Mouse (Mus musculus): ENCODE data around the gene Rps6ka1.

The Rps6ka1 gene

DNA sequence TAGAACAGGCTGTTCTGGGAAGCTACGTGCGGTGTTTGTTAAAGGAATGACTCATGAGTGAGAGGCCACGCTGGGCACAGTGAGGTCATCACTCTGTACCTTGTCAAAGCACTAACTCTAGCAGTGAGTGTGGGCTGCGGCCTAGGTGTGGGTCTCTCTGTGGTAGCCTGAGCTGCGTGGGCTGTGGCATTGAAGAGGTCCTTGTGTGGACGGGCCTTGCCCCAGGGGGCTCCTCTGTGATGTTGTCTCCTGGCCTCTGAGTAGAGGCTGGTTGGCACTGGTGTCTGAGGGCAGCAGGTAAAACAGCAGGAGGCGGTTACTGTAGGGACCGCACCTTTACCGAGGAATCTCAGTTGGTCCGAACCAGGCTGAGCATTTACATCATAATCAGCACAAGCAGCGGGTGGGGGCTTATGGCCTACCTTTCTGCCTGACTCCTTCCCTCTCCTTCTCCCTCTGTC is 9.9 kb upstream of the Rps6ka1 start:
- DNase-seq (ENCODE audit: low read depth, low spot score) = no peak

DNA sequence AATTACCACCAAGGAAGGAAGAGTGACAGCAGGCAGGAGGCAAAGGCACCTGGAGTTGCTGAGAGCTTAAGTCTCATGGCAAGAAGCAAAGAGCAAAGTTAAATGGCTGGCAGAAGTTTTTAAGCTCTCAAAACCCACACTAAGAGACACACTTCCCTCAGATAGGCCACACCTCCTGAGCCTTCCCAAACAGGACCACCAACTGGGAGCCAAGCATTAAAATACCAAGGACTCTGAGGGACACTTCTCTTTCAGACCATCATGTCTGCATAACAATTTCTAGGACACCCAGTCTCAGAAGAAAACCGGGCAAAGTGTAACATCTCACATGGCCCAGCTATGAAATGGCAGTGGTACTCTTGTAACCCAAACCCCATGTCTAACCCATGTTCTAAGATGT is 9.4 kb upstream of the Rps6ka1 start:
- DNase-seq (ENCODE audit: low read depth, low spot score) = no peak

DNA sequence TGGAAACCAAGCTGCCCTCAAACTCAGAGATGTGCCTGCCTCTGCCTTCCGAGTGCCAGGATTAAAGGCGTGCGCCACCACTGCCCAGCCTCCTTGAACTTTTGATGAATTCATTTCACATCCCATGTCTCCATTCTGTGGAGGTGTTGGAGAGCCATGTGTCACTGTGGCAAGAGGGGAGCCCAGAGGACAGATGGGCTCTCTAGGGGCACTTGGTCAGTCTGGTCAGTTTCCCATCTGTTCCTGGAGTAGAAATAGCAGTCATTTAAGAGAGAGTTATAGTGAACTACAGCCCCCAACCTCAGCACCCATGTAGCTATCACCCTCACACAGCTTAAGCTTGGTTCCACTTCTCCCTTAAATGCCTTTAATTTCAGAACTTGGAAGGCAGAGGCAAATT is 8.4 kb upstream of the Rps6ka1 start:
- DNase-seq (ENCODE audit: low read depth, low spot score) = no peak

DNA sequence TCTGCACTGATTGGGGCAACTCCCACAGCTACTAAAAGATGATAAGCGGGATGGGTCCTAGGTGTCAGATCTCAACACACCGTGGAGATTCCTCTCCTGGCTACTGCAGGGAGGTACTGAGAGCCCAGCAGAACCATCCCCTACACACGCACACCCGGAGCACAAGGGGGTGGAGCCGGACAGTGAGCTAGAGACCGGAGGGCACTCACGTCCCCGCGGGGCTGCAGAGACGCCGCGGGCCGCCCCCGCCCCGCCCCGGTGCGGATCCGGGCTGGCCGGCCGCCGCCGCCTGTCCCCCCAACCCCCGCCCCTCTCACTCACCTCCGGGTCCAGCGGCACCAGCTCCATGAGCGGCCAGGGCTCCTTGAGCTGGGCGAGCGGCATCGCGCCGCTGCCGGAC is 348 bp downstream of the Rps6ka1 start:
- no peak for DNase-seq (ENCODE audit: low read depth, low spot score)

DNA sequence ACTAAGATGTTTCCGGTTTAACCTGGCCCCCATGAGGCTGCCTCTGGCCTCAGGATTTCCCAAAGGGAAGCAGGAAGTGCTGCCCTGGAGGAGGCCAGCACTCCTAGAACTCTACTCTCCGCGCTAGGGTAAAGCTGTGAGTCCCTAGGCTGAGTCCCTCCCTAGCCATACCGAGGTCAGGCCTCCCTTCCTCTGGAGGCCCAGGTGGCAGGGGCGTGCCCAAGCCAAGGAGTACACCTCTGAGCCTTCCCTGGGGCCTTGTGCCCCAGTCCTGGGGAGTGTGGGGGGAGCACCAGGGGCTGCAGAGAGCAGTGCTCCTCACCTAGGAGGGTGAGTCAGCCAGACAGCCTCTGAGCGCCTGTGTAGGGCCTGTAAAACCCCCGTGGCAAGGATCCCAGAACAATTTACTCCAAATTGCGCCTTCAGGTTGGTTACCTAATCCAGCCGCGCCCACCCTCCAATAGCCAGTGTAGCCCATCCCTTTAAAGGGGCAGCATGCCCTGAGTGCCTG is 1.6 kb downstream of the Rps6ka1 start:
- no peak for DNase-seq (ENCODE audit: low read depth, low spot score)

DNA sequence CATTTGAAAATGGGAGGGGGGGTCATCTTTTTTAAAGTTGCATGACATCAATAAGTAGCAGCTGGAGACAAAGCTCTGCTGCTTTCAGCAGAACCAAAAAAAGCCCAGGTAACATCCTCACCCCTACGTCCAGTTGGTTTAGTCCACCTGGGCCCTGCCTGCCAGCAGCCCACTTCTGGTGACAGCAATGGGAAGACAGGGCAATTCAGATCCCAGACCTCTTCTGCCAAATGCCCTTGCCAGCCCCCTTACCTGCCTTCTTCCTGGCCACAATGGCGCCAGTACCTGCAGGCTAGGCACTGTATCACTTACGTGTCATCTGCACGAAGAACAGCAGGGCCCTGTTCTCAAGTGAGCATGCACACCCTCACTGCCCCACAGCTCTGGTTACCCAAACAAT is 2.3 kb downstream of the Rps6ka1 start:
- DNase-seq (ENCODE audit: low read depth, low spot score) = no peak

DNA sequence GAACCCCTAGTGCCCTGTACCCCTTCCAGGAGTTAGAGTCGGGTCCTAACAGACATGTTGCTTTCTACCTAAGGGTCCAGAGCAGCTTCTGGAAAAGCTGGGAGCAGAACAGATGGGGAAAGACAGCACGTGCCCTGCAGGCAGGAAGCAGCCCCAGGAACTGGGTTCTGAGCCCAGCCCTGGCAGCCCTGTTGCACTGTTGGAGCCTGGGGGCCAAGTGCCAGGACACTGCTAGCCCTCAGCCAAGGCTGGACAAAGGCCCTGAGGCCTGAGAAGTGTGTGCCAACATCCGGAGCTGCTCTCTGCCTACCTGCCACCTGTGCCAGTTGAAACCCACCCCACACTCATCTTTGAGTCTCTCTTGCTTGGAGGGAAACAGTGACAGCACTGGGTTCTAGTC is 2.7 kb downstream of the Rps6ka1 start:
- DNase-seq (ENCODE audit: low read depth, low spot score) = no peak

DNA sequence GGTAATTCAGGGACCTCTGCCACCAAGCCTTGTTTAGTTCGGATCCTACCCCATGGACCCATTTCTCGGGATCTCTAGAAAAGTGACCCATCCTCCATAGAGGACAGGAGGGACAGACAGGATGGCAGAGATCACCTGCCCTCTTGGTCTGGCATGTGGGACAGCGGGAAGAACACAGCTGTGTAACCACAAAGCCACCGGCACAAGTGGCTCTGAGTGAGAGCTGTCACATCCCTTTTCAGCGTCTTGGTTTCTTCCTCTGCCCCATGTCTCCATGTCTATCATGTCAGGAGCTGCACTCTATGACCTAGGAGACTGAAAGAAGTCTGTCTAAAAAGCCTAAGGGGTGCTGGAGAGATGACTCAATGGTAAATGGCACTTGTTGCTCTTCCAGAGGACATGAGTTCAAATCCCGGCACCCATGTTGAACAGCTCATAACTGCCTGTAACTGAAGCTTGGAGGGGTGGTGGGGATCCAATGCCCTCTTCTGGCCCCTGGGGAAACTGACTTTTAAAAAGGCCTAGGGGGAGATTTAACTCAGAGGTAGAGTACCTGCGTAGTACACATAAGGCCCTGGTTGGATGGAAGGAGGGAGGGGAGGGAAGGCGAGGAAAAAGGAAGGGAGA is 3.4 kb downstream of the Rps6ka1 start:
- no peak for DNase-seq (ENCODE audit: low read depth, low spot score)

DNA sequence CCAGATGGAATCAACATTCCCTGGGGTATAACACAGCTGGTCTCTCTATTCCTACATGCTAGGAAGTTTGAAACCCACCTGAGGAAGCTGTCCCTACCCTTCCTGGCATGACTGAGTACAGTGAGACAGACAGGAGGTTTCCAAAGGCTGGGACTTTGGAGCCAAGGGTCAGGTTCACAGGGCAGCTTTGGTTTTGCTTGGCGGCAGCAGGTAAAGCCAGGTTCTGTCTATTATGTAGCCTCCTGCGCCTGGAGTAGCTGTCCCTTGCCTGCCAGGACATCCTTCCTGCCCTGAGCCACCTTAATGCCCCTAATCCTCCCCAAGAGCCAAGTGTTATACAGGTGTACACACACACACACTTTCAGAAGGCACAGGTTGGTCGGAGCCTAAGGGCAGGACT is 5.7 kb downstream of the Rps6ka1 start:
- no peak for DNase-seq (ENCODE audit: low read depth, low spot score)

DNA sequence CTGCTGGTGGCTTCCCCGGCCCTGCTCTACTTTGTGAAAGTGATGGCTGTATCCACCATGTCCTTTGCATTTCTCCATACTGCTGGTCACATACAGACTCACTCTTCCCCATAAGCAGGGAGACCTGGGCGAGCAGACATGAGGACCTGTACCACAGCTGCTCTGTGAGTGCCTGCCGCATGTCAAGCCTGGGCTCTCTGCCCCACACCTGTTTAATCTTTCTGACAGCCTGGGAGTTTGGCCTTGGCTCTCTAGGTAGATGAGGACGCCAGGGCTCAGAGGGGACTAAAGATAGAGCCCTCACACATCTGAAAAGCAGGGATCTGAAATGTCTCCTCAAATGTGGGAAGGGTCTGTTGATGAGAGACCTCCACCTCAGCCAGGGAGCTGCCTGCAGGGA is 6.2 kb downstream of the Rps6ka1 start:
- no peak for DNase-seq (ENCODE audit: low read depth, low spot score)

DNA sequence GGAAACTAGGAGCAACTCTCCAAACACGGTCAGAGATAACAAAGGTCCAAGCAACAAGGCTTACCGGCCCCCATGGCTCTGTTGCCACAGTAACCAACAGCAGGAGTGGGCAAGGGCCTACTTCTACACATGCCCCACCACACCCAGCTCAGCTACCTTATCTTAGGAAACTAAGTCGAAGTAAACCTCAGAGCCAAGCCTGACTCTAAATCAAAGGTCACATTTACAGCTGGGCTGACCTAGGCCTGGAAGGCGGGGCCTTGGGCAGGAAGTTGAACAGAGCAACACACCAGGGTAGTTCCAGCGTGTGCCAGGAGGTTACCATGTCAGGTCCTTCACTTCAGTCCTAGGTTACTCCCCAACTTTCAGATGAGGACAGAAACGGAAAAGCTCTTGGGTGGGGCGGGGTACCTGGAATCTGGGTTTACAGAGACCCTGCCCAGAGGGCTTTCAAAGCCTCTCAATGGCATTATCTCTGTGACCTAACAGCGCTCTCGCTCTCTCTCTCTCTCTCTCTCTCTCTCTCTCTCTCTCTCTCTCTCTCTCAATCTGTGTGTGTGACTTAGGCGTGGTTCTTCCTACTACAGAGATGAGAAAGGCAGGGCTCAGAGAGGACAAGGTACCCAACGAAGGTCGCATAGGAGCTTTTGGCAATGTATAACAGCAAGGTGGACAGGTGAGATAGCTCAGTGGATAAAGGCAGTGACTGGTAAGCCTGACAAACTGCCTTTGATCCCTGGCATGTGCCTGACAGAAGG is 8.3 kb downstream of the Rps6ka1 start:
- DNase-seq (ENCODE audit: low read depth, low spot score) = no peak

DNA sequence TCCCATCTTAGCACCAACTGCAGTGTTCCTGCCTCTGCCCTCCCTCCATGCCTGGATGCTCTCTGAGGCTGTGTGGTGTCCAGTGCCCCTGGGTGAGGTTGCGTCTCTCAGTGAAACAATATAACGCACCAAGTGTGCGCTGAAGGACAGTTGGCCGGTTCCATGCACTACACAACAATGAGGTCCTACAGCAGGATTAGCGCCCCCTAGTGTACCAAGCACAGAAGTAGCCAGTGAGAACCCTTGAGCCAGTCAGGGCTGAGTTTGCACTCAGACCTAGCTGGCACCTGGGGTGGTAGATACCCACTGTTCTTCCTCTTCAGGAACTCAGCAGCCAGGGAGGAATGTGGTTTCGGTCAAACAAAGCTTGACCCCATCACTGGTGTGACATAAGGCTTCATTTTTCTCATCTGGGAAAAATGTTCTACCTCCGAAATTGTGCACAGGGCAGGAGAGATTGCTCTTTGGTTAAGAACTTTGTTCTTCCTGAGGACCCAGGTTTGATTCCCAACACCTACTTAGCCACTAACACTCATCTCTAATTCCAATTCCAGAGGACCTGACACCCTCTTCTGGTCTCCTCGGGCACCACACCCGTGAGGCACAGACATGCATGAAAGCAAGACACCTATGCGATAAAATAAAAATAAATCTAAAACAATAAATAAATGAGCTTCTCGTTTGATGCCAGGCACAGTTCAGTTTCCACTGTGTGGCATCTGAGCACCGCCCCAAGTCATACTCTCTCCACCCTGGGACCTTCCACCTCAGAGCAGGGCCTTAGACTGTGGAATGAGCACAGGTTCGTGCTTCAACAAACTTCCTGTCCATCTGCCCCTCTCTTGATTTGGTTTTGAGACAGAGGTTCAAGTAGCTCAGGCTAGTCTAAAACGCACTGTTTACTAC is 9.5 kb downstream of the Rps6ka1 start:
- no peak for DNase-seq (ENCODE audit: low read depth, low spot score)

DNA sequence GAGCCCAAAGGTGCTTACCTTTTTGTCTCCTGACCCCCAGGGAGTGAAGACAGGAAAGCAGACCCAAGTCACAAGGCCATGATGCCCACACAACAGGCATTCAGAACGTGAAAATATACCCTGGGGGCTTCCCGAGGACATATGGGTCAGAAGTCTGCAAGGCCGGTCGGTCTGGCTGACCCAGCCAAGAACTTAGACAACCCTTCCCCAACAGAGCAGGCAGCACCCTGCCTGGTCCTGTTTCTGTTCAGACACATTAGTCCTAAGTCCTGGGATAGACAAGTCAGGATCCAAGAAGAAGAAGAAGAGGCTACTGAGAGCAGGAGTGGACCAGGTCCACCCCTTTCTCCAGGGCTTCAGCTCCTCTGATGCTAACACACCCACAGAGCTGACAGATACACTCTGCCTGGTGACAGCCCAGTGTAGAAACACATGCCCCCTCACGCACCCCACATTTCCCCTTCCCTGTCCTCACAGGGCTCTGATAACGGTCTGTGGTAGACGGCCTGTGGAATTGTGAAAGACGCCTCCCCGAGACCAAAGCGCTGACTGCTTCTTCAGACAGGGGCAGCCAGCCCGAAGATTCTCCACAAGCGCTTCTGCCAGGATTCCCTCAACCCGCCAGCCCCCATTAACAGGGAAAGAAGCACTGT is 12.6 kb downstream of the Rps6ka1 start:
- DNase-seq (ENCODE audit: low read depth, low spot score) = no peak

DNA sequence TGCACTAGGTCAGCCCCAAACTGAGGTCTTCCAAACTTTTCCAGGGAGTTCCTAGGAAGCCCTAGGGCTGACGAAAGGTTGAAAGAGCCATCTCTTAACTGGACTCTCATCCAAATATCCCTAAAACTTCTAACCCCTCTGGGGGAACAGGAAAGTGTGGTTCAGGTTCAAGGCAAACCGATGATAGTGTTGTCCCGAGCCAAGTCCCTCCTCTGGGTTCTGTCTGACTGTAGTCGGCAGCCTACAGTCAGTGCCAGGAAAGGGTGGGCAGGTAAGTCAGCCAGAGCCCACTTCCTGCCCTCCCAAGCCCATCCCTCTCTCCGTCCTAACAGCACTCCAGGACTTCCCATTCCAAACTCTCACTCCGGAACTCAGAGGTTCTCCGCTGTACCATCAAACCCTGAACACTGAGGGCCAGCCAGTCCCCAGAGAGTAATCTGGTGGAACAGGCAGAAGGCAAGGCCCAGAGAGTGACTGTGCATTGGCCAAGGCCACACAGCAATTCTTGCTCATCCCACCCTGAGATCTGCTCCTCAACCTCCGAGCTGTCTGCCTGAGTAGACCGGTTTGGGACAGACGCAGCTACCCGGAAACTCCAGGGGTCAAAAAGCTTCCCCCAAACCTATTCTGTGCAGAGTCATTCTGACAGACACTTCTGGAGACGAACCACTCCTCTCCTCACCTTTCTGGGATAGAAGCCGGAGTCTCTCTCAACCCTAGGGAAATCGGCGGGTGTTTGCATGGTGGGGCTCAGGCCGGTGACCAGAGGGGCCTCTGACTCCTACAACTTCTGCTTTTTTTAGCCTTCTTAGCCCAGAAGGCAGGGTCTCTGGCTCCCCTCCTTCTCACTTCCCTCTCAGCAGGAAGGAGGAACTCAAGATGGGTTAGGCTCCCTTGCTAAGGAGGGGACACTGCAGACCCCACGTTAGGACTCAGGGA is 13.4 kb downstream of the Rps6ka1 start:
- DNase-seq (ENCODE audit: low read depth, low spot score) = no peak

DNA sequence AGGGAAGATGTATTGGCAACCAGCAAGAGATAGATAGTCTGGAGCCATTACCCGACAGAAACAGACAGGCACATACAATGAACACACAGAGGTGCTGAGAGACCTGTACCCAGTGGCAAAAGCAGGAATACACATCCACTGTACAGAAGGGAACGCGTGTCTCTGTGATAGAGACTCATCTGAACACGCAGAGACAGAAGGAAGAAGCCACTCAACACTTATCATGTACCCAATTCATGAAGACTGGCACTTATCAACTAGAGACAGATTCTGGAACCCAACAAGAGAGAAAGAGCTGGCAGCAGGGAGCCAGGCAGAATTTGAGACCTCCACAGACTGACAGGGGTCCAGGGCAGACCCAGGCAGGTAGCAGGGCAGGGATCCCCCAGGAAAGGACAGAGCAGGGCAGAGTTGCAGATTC is 14.2 kb downstream of the Rps6ka1 start:
- no peak for DNase-seq (ENCODE audit: low read depth, low spot score)

DNA sequence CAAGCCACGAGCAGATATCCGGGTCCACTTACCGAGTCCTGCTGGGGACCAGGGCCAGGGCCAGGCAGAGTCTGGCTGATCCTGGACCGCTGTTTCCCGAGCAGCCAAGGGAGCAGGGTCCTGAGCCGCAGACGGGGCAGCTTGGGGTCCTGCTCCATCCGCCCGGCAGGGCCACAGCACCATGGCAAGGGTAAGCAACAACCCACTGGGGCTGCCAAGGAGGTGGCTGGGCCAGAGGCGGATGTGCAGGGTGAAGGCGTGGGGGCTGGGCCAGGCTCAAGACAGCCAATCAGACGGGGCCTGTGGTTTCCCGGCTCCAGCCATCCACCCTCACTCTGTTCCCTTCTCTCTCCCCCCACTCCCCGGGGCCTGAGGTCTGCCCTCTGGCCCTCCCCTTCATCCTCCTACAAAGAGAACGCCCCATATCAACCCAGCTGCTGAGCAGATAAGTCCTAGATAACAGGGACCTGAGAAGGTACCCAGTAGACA is 14.7 kb downstream of the Rps6ka1 start:
- no peak for DNase-seq (ENCODE audit: low read depth, low spot score)

DNA sequence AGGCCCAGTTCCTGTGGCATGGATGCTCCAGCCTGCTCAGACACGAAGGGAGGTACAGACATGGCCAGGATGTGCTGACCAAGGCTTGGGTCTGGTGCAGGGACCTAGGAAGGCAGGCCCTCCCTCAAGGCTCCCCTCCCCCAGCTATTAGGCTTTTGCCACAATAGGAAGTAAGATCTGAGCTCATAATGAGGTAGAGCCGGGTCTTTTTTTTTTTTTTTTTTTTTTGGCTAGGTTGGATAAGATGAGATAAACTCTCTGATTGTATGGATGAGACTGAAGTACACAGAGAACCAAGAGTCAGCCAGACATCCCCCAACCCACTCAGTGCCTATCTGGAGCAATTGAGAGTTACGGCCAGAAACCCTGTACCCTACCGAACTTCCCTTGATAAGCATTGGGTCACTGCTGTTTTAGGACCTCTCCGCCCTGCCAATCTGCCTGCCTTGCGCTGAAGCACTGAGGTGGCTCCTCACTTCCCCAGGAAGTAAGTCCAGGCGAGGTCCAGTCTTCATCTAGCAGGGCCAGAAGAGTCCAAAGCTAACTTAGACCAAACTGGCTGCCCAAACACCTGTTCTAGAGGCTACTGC is 15.3 kb downstream of the Rps6ka1 start:
- DNase-seq (ENCODE audit: low read depth, low spot score) = no peak

DNA sequence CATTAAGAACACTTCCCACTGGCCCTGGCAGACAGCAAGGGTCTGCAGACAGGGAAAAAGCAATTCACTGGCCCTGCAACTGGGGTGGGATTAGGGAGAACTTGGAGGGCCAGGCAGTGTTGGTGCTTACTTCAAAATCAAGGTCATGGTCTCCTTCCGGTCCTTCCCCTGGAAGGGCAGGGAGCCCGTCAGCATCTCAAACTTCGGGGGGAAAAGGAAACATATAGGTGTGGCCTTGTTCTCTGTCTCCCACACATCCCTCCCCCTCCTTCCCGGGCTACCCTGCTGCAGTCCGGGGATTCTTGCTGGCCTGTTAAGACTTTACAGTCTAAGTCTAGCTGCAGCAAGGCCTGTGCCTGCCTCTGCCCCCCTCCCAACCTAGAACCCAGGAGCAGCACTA is 22.4 kb downstream of the Rps6ka1 start:
- DNase-seq (ENCODE audit: low read depth, low spot score) = no peak

DNA sequence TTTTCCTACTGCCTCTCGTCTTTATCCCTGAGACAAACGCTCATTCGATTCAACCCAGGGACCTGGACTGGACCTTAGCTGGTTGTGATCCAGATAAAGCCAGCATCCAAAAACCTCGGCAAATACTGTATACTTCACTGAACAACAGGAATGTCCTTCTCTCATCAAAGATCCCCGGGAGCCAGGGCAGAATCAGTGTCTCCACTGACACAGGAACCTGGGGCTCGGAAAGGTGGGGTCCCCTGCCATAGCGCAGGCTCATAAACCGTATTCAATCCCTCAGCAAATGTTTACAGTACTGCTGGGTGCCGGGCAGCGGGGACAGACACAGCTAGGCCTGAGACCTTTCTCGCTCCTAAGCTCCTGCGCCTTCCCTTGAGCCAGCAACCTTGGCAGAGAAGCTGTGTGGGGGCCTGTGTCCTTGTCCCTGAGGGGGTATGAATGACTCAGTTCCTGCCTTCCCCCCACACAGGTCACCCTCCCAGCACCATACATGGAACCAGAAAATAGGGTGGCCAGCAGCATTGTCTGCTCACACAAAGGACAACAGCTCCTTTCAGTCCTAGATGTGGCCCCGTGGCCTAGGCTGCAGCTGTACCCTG is 23.1 kb downstream of the Rps6ka1 start:
- DNase-seq (ENCODE audit: low read depth, low spot score) = no peak

All from embryo, embryonic 11.5 days (tissue).